Mouse (Mus musculus) cortical plate, adult 2 months (tissue): ENCODE data around the gene Hkdc1.

Experiments used
- CTCF ChIP-seq: fragments of 200-500 bp; IDR thresholded peaks from 2 replicates; pipeline ENCODE4 v1.5.1; 2011; ENCODE audit warnings: mild to moderate bottlenecking, control low read depth, low read length; ENCODE audit not compliant: insufficient read depth; ENCODE audit errors: extremely low read depth
- POLR2A ChIP-seq: fragments of 200-500 bp; IDR thresholded peaks from 2 replicates; pipeline ENCODE4 v1.6.1; 2011; ENCODE audit warnings: mild to moderate bottlenecking, low read length, control low read depth; ENCODE audit not compliant: insufficient read depth; ENCODE audit errors: extremely low read depth

- no peak for TF ChIP-seq CTCF
- no peak for TF ChIP-seq POLR2A
Observed at GRCm38 (mm10) chr10:62412906-62413605, 9.2 kb downstream of the Hkdc1 start.
